Mouse (Mus musculus) ES-E14 (cell line): ENCODE measurements around the gene Gm20532. TPM values are rescaled to one million over a fixed set of nuclear protein-coding genes. Genes with fewer than 3 reads are reported as not detected.
A peak's percentile ranks its signal among the peaks of the same experiment; 100 is the strongest.

ENCODE experiments used
- DNase-seq: peaks from one replicate; pipeline ENCODE4 v3.0.0-alpha.2; 2013; ENCODE audit warnings: low read depth, low spot score
- H3K27ac ChIP-seq: 2 replicates; pipeline ENCODE4 v1.5.1; 2012; ENCODE audit warnings: low read depth, mild to moderate bottlenecking, low read length, moderate library complexity, mixed read lengths; ENCODE audit not compliant: poor library complexity, insufficient read depth, severe bottlenecking
- H3K36me3 ChIP-seq: 2 replicates; pipeline ENCODE4 v1.6.1; 2012; ENCODE audit warnings: mild to moderate bottlenecking, low read length, moderate library complexity, mixed read lengths; ENCODE audit not compliant: control insufficient read depth, poor library complexity, insufficient read depth, severe bottlenecking
- H3K4me1 ChIP-seq, 2 experiments: fragments of 150-350 bp in 1 of 2; sonication (generic) in 1 of 2; 2 replicates each; pipeline ENCODE4 v1.6.1; 2012; ENCODE audit warnings: low read length in 2 of 2, mild to moderate bottlenecking in 1 of 2, mixed read lengths in 1 of 2; ENCODE audit not compliant: control insufficient read depth in 2 of 2, insufficient read depth in 2 of 2, poor library complexity in 1 of 2
- H3K4me3 ChIP-seq, 2 experiments: fragments of 150-350 bp in 1 of 2; sonication (generic) in 1 of 2; 2 replicates each; pipeline ENCODE4 v1.5.1; 2012; ENCODE audit warnings: low read length in 2 of 2, low read depth in 1 of 2, mild to moderate bottlenecking in 1 of 2, mixed read lengths in 1 of 2; ENCODE audit not compliant: insufficient read depth in 1 of 2, poor library complexity in 1 of 2, severe bottlenecking in 1 of 2
- H3K9ac ChIP-seq: 2 replicates; pipeline ENCODE4 v1.6.1; 2012; ENCODE audit warnings: low read depth, mild to moderate bottlenecking, low read length, mixed read lengths; ENCODE audit not compliant: poor library complexity, insufficient read depth, severe bottlenecking
- H3K9me3 ChIP-seq: fragments of 150-350 bp; sonication (generic); 2 replicates; pipeline ENCODE4 v1.6.1; 2012; ENCODE audit warnings: low read depth, mild to moderate bottlenecking, low read length; ENCODE audit not compliant: control insufficient read depth, insufficient read depth
- CHD2 ChIP-seq: IDR thresholded peaks from 2 replicates; pipeline ENCODE4 v1.6.1; 2014; ENCODE audit warnings: mild to moderate bottlenecking, low read depth, low read length, inconsistent platforms
- HCFC1 ChIP-seq: IDR thresholded peaks from 2 replicates; pipeline ENCODE4 v1.6.1; 2012; ENCODE audit warnings: low read length, inconsistent platforms, borderline replicate concordance; ENCODE audit not compliant: insufficient read depth
- MAFK ChIP-seq: IDR thresholded peaks from 2 replicates; pipeline ENCODE4 v1.6.1; 2014; ENCODE audit warnings: mild to moderate bottlenecking, low read depth, low read length, inconsistent platforms; ENCODE audit not compliant: insufficient read depth
- ZC3H11A ChIP-seq: IDR thresholded peaks from 2 replicates; pipeline ENCODE4 v1.6.1; 2012; ENCODE audit warnings: low read depth, mild to moderate bottlenecking, inconsistent platforms, low read length, borderline replicate concordance
- ZNF384 ChIP-seq: IDR thresholded peaks from 2 replicates; pipeline ENCODE4 v1.6.1; 2012; ENCODE audit warnings: low read depth, low read length, inconsistent platforms
- in situ Hi-C, 2 experiments: fragments of 600-800 bp; cut with MboI; formaldehyde crosslinking; loops; one replicate each; pipeline ENCODE4 v1.15.1; 2025; ENCODE audit warnings: low sequenced_read_pairs in 2 of 2, inconsistent platforms in 1 of 2; ENCODE audit not compliant: unreplicated experiment in 2 of 2
- total RNA-seq: library from RNA; depleted of rRNA; stranded (reverse); fragments of 300-350 nt; gene quantifications from 2 replicates; pipeline ENCODE4 v1.2.3, GENCODE M21; 2012

Gene Gm20532
- total RNA-seq, 1 experiment = not detected

DNA sequence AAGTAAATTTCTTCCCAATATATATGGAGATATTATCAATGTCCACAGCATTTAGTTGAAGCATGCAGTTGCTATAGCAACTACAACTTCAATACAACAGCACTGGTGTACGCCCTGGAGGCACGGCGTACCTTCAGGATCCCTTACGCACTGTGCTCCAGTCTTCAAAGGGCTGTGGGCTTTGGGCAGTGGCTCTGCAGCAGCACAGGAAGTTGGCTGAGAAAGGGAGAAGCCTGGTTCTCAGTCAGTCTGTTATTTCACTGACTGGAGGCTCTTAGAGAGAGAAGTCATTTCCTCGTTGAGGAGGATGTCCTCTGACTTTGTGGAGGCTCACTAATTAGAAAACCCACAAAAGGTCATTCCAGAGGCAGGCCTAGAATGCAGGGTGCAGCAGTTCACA lies 36.5 kb downstream of the Gm20532 start:
- no peak overlapping the region for H3K9ac ChIP-seq
- H3K9me3 ChIP-seq = no peaks in the 10 kb centered on the region
- TF ChIP-seq ZNF384 (no peak), CHD2 (no peak), MAFK (no peak), HCFC1 (no peak), ZC3H11A (no peak)
- H3K4me3 ChIP-seq = no peak overlapping the region
- H3K4me1 ChIP-seq = peaks cover 0 to 12% of the 10 kb centered on the region in 2 experiments; a peak in 1 of 4 replicates
- no peak for DNase-seq
- H3K36me3 ChIP-seq = no peaks in the 10 kb centered on the region
- in situ Hi-C loops = no loop called here
- no peak overlapping the region for H3K27ac ChIP-seq

DNA sequence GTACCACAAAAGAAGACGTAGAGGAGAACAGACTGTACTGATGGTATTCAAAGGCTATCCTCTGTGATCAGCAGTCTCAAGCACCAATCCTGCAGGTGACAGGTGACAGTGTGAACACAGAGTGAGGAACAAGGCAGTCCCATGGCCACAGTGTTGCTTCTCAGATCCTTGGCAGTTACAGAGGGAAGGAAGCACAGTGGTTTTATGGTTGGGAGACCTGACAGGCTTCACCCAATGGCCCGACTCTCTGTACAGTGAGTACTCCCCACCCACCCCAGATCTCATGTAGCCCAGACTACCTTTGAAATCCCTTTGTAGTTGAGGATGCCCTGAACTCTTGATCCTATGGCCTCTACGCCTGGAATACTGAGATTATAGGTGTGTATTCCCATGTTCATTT lies 39.0 kb downstream of the Gm20532 start:
- Histone ChIP-seq H3K4me3 (no peak overlapping the region), H3K36me3 (no peaks in the 10 kb centered on the region), H3K9ac (no peak overlapping the region), H3K27ac (no peak overlapping the region), H3K4me1 (peaks cover 0 to 6% of the 10 kb centered on the region in 2 experiments; a peak in 1 of 4 replicates), H3K9me3 (no peaks in the 10 kb centered on the region)
- no peak for DNase-seq
- in situ Hi-C loops = no loop called here
- TF ChIP-seq CHD2 = no peak
- no peak for TF ChIP-seq MAFK
- no peak for TF ChIP-seq ZNF384
- no peak for TF ChIP-seq HCFC1
- TF ChIP-seq ZC3H11A = no peak

DNA sequence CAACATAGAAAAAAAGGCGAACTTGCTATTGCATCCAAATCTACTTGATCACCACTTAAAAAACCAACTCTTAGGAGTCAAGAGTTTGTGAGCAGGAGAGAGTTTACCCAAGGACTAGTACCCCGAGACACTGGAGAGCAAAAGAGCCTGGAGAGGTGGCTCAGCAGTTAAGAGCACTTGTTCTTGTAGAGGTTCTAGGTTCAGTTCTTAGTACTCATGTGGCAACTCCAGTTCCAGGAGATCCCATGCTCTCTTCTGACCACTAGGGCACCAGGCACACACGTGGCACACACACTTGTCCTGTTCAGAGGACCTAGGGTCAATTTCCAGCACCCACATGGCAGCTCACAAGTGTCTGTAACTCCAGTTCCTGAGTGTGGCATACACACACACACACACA lies 39.6 kb downstream of the Gm20532 start:
- Histone ChIP-seq H3K27ac (no peak overlapping the region), H3K4me1 (peaks cover 0 to 6% of the 10 kb centered on the region in 2 experiments; a peak in 1 of 4 replicates), H3K36me3 (no peaks in the 10 kb centered on the region), H3K4me3 (no peak overlapping the region), H3K9me3 (no peaks in the 10 kb centered on the region), H3K9ac (no peak overlapping the region)
- TF ChIP-seq ZC3H11A = no peak
- no peak for TF ChIP-seq ZNF384
- TF ChIP-seq CHD2 = no peak
- no peak for TF ChIP-seq MAFK
- TF ChIP-seq HCFC1 = no peak
- DNase-seq = no peak
- in situ Hi-C loops = no loop called here

DNA sequence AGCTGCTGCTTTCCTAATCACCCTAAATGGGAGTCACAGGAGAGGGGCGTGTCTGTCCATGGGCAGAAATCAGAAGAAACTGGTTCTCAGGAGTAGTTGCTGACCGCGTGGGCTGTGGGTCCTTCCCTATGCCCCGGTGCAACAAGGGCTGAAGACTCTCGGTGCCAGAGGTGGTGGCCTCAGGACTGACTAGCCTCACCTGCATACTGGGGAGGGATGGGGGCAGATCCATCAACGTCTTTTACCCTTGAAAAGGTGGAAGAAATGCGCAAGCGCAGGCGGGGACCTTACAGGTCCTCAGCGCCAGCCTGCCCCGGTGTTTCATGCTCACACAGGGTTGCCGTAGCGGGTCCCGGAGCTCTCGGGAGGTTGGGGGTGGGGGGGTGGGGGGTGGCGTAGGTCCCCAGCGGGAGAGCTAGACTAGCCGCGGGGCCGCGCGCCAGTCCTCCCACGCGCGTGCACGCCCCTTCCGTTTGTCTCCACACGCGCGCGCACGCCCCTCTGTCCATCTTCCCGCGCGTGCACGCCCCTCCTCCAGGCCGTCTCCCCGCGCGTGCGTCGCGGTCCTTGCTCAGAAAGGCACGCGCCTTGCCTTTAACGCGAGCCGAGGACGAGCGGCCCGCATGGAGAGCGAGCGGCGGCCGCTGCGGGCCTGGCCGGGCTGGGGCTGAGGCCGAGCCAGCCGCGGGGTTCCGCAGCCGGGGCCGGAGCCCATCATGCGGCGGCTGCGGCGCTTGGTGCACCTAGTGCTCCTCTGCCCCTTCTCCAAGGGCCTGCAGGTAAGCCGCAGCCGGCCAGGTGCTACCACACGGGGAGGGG lies 41.7 kb downstream of the Gm20532 start, which contains the start of gene Fam69b:
Fam69b (plus strand) TSS at position 537 of the 819 bp plus-strand sequence.
- no peak for TF ChIP-seq CHD2
- no peak for TF ChIP-seq MAFK
- no peak for TF ChIP-seq ZC3H11A
- in situ Hi-C loops = no loop called here
- Histone ChIP-seq H3K9ac (peak within 1 kb of the TSS; percentile 81), H3K9me3 (no peaks in the 10 kb centered on the region), H3K4me3 (peak within 1 kb of the TSS; percentile 65 to 70), H3K27ac (no peak within 1 kb of the TSS), H3K4me1 (peaks cover 0 to 4% of the 10 kb centered on the region in 2 experiments; a peak in 1 of 4 replicates), H3K36me3 (no peaks in the 10 kb centered on the region)
- no peak for DNase-seq
